Mouse (Mus musculus): ENCODE results near the gene Dkc1.
A peak's percentile ranks its signal among the peaks of the same experiment; 100 is the strongest.

Dkc1 gene

GRCm38 (mm10) chrX:75143124-75143555 lies 47.5 kb downstream of the Dkc1 start:
- DNase-seq: peak; percentile 52 to 54

GRCm38 (mm10) chrX:75148414-75148813 lies 52.8 kb downstream of the Dkc1 start:
- no peak for DNase-seq

GRCm38 (mm10) chrX:75150304-75150703 lies 54.6 kb downstream of the Dkc1 start:
- DNase-seq: no peak

- no peak for DNase-seq
These were observed 56.6 kb downstream of the Dkc1 start for GRCm38 (mm10) chrX:75152249-75152648.

- peak; percentile 45 to 71 for DNase-seq
These were observed 60.1 kb downstream of the Dkc1 start for GRCm38 (mm10) chrX:75155576-75156243.

Data from kidney, postnatal 4 days (tissue).